Mouse (Mus musculus) regulatory T cell (primary cell): ENCODE measurements at regions not wholly inside any gene's neighbourhood (a gene's known extent, or its start where the extent isn't known, plus 50 kb on each side); places are given as distances from the start of the nearest gene placed in this dataset.

Source experiments
- in situ Hi-C: fragments of 300-600 bp; cut with MboI, MseI; formaldehyde crosslinking; loops from one replicate; pipeline ENCODE4 v1.15.1; 2025; ENCODE audit warnings: high pct_unique_total_duplicates

DNA sequence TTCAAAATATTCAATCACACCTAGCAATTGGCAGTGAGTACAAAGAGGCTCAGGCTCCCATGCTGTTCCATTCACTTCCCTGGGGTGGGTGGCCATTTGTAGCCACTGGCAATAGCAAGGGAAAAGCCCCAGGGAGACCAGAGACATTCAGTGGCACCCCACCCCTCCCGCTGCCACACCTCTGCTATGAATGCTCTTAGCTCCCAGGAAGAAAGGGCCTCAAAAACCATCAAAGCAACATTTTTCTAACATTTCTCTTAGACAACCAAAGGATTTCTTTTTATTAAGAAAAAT lies 152.2 kb downstream of the Gm11361 start:
- in situ Hi-C loops = no loop called here

DNA sequence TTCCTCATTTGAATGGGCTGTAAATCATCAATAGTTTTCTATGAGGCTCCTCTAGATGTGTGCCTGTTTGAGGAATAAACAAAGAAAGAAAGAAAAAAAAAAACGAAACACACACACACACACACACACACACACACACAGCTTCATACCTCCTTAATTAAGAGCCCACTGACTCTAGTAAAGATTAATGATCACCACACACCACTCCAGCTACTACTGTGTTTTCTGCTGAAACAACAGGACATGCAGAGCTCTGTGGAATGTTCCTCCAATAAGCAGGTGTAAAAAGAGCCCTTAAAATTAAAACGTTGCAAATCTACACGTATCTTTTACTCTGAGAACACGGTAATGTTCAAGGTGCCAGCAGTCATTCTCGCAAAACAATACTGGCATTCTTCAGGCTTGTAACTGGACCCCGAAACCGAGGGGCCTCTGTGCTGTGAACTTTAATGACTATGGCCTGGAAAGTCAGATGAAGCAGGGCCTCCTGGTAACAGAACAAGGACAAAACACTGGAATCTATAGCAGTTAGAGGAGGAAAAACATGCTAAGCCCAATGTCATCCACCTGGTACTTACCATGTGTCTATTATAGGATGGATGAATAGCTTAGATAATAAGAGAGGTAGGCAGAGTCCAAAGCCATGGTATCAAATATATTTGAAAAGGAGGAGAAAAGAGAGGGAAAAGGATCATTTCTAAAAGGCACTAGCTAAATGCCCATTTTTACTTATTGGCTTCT lies 151.7 kb downstream of the Gm11361 start:
- in situ Hi-C loops = no loop called here

DNA sequence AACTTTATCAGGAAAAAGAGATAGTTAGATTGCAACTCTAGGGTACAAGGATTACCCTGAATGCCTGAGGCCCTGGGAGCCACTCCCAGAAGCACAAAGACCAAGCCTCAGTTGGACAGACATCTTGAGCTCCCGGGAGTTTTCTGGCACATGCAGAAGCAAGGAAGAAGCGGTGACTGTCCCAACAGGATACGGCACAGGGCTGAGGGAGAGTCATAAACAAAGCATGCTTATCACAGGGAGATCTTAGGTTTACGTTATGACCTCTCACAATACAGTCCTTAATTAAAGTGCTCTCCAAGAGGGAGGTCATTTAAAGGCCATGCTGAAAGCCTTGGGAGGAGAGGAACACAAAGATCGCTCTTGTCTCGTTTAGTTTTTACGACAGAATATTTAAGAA lies 143.1 kb downstream of the Gm11361 start:
- in situ Hi-C loops = no loop called here
